Mouse (Mus musculus) erythroblast, embryonic 14.5 days (primary cell): ENCODE results near the gene Mdh1.

Experiments used
- GATA1 ChIP-seq: IDR thresholded peaks from 2 replicates; pipeline ENCODE4 v1.6.1; 2012; ENCODE audit warnings: low read length, inconsistent platforms, mixed read lengths
- TAL1 ChIP-seq: IDR thresholded peaks from 3 replicates; pipeline ENCODE4 v1.6.1; 2012; ENCODE audit warnings: low read length, inconsistent platforms, mixed read lengths

DNA sequence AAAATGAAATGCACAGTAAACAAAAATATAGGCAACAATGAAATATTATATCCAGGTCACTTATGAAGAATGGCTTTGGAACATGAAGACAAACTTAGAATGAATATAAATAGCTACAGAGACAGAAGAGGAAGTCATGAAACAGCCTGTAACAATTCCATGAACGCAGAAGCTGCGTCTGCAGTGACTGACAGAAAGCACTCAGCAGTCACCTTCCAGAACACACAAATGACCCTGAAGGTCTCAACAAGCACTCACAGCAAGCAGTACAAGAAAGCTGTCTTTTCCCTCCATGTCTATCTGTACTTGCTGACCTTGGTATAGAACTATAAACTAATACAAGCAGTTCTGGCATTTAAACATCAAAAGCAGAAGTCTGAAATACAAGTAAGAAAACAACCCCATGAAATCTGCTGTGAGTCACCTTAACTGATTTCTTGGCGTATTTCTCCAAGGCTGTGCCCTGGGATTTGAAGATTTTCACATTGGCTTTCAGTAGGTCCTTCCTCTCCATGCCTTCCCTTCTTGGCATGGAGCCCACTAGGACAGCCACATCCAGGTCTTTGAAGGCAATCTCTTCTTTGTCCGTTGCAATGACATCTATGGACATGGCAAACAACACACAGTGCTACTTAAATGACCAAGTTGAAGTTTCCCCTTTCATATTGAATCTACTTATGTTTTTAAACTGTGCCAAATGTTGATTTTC, 8.4 kb downstream of the Mdh1 start:
- TF ChIP-seq GATA1 (no peak), TAL1 (no peak)
